Mouse (Mus musculus): ENCODE data around the gene Lypd6. TPM values are rescaled to one million over a fixed set of nuclear protein-coding genes. Genes with fewer than 3 reads are reported as not detected.

The Lypd6 gene
- total RNA-seq, 2 experiments from 2014 or later = 3.1 to 6.0 TPM

- no peak for DNase-seq
Measured at GRCm38 (mm10) chr2:50110167-50110566, 43.9 kb downstream of the Lypd6 start.

- DNase-seq = no peak
Measured at GRCm38 (mm10) chr2:50111169-50111568, 44.9 kb downstream of the Lypd6 start.

- no peak for DNase-seq
Measured at GRCm38 (mm10) chr2:50111609-50112008, 45.4 kb downstream of the Lypd6 start.

- DNase-seq = no peak
Measured at GRCm38 (mm10) chr2:50112427-50112826, 46.2 kb downstream of the Lypd6 start.

GRCm38 (mm10) chr2:50119101-50119500 is 52.9 kb downstream of the Lypd6 start:
- DNase-seq = no peak

- no peak for DNase-seq
Measured at GRCm38 (mm10) chr2:50120839-50121238, 54.6 kb downstream of the Lypd6 start.

GRCm38 (mm10) chr2:50123376-50123775 is 57.1 kb downstream of the Lypd6 start:
- no peak for DNase-seq

GRCm38 (mm10) chr2:50127513-50128175 is 61.4 kb downstream of the Lypd6 start:
- no peak for DNase-seq

GRCm38 (mm10) chr2:50128322-50129277 is 62.4 kb downstream of the Lypd6 start:
- no peak for DNase-seq

- no peak for DNase-seq
Measured at GRCm38 (mm10) chr2:50130674-50131073, 64.4 kb downstream of the Lypd6 start.

- no peak for DNase-seq
Measured at GRCm38 (mm10) chr2:50143672-50144071, 77.4 kb downstream of the Lypd6 start.

GRCm38 (mm10) chr2:50147308-50147707 is 81.1 kb downstream of the Lypd6 start:
- no peak for DNase-seq

GRCm38 (mm10) chr2:50149257-50150202 is 83.3 kb downstream of the Lypd6 start:
- no peak for DNase-seq

- no peak for DNase-seq
Measured at GRCm38 (mm10) chr2:50150203-50150590, 84.0 kb downstream of the Lypd6 start.

- DNase-seq = no peak
Measured at GRCm38 (mm10) chr2:50150816-50151215, 84.6 kb downstream of the Lypd6 start.

- DNase-seq = no peak
Measured at GRCm38 (mm10) chr2:50151401-50151800, 85.2 kb downstream of the Lypd6 start.

GRCm38 (mm10) chr2:50151879-50152278 is 85.7 kb downstream of the Lypd6 start:
- DNase-seq = no peak

GRCm38 (mm10) chr2:50156009-50156408 is 89.8 kb downstream of the Lypd6 start:
- no peak for DNase-seq

- no peak for DNase-seq
Measured at GRCm38 (mm10) chr2:50160069-50160468, 93.8 kb downstream of the Lypd6 start.

- no peak for DNase-seq
Measured at GRCm38 (mm10) chr2:50163608-50164007, 97.4 kb downstream of the Lypd6 start.

- DNase-seq = no peak
Measured at GRCm38 (mm10) chr2:50165277-50165676, 99.0 kb downstream of the Lypd6 start.

- DNase-seq = no peak
Measured at GRCm38 (mm10) chr2:50166082-50166481, 99.9 kb downstream of the Lypd6 start.
